Mouse (Mus musculus) limb, embryonic 14.5 days (tissue): Measurements from ENCODE around the gene Tnrc6a. TPM values are rescaled to one million over a fixed set of nuclear protein-coding genes. Genes with fewer than 3 reads are reported as not detected.

Source experiments
- ATAC-seq: fragments of 200-750 bp; cut with Nextera tagmentation; 2 replicates; pipeline ENCODE4 v1.8.0; 2017; ENCODE audit warnings: low read depth, moderate number of reproducible peaks, moderate TSS enrichment; ENCODE audit not compliant: low FRiP score
- DNase-seq: peaks from one replicate; pipeline ENCODE4 v3.0.0-alpha.2; 2015; ENCODE audit warnings: low spot score
- H3K27ac ChIP-seq: fragments of 300-500 bp; sonication (generic); replicated peaks from 2 replicates; pipeline ENCODE4 v1.5.1; 2014; ENCODE audit warnings: low read depth, mild to moderate bottlenecking, low read length, moderate library complexity, mixed read lengths
- H3K27me3 ChIP-seq: fragments of 300-500 bp; sonication (generic); 2 replicates; pipeline ENCODE4 v1.6.1; 2014; ENCODE audit warnings: low read length, mixed read lengths; ENCODE audit not compliant: control insufficient read depth, insufficient read depth
- H3K36me3 ChIP-seq: fragments of 300-500 bp; sonication (generic); 2 replicates; pipeline ENCODE4 v1.6.1; 2014; ENCODE audit warnings: mild to moderate bottlenecking, low read length, moderate library complexity, mixed read lengths; ENCODE audit not compliant: control insufficient read depth, insufficient read depth
- H3K4me1 ChIP-seq: fragments of 300-500 bp; sonication (generic); 2 replicates; pipeline ENCODE4 v1.6.1; 2014; ENCODE audit warnings: antibody characterized with exemption, low read length, mixed read lengths; ENCODE audit not compliant: control insufficient read depth, insufficient read depth
- H3K4me2 ChIP-seq: fragments of 300-500 bp; sonication (generic); replicated peaks from 2 replicates; pipeline ENCODE4 v1.6.1; 2014; ENCODE audit warnings: low read depth, mild to moderate bottlenecking, low read length, moderate library complexity; ENCODE audit not compliant: severe bottlenecking
- H3K4me3 ChIP-seq: fragments of 300-500 bp; sonication (generic); replicated peaks from 2 replicates; pipeline ENCODE4 v1.5.1; 2014; ENCODE audit warnings: low read length
- H3K9ac ChIP-seq: fragments of 300-500 bp; sonication (generic); 2 replicates; pipeline ENCODE4 v1.6.1; 2014; ENCODE audit warnings: mild to moderate bottlenecking, low read depth, low read length, moderate library complexity; ENCODE audit not compliant: severe bottlenecking
- H3K9me3 ChIP-seq: fragments of 300-500 bp; sonication (generic); 2 replicates; pipeline ENCODE4 v1.6.1; 2016; ENCODE audit warnings: low read length; ENCODE audit not compliant: control insufficient read depth
- POLR2A ChIP-seq: fragments of 200-500 bp; IDR thresholded peaks from 2 replicates; pipeline ENCODE4 v1.8.0; 2012; ENCODE audit warnings: inconsistent platforms, mild to moderate bottlenecking, moderate library complexity, borderline replicate concordance; ENCODE audit not compliant: insufficient read depth, insufficient read length; ENCODE audit errors: extremely low read depth
- WGBS: fragments of 180-500 bp; shearing (Covaris S2); extraction: QIAGEN DNeasy Blood & Tissue Kit; methylation state at CpG from one replicate; pipeline ENCODE4 v1.1.7; 2014; 5-methylcytosine and 5-hydroxymethylcytosine counted together
- polyA plus RNA-seq, 2 experiments: library from polyadenylated mRNA; depleted of rRNA in 1 of 2; stranded (reverse) in 1 of 2; unstranded in 1 of 2; fragments of >200 nt; fragmentation: Nextera tagmentation in 1 of 2; extraction: Ambion mirVana in 1 of 2; gene quantifications; 2 replicates each; pipeline versions ENCODE4 v1.2.1 to v1.2.3; 2012 to 2014

Tnrc6a gene
- polyA plus RNA-seq, 2 experiments: 44.3 to 62.3 TPM

DNA sequence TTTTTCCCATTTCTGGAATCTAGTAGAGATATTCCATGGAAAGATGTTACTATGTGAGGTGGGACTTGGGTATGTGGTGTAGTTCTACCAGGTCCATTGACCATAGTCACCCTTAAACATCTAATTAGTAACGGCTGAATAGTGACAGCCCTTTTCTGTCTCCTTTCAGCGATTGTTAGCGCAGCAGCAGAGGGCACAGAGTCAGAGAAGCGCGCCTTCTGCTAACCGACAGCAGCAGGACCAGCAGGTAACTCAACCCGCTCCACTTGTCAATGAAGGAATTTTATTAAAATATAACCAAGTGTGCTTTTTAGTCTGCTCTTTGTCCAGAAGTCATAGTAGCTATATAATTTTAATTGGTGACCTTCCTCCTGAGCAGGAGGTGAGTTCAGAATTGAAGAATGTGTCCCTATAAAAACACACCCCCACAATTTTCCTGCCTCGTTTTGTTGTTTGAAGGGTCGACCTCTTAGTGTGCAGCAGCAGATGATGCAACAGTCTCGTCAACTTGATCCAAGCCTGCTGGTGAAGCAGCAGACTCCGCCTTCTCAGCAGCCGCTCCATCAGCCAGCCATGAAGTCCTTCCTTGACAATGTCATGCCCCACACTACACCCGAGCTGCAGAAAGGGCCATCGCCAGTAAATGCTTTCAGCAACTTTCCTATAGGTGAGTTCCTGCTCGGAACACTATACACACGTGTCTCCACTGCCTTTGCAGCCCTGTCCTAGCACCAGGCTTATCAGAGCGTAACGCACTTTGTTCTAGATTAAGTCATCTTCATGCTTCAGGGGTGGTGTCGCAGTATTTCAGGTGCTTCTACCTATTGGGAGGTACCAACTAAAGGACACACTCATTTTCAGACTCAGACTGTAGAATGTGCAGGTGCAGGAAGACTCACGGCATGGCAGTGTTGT is 58.4 kb downstream of the Tnrc6a start:
- 87% methylated on average over 20 of the region's 20 CpGs for WGBS
- H3K9ac ChIP-seq: no peak overlapping the region
- ATAC-seq (no peak), DNase-seq (no peak)
- TF ChIP-seq POLR2A: no peak
- no peaks in the 10 kb centered on the region for H3K27me3 ChIP-seq
- H3K9me3 ChIP-seq: no peaks in the 10 kb centered on the region
- H3K27ac ChIP-seq: no peak overlapping the region
- no peaks in the 10 kb centered on the region for H3K4me1 ChIP-seq
- H3K36me3 ChIP-seq: peaks cover 97% of the 10 kb centered on the region
- no peak overlapping the region for H3K4me3 ChIP-seq
- H3K4me2 ChIP-seq: no peak overlapping the region

- Histone ChIP-seq H3K4me1 (no peaks in the 10 kb centered on the region), H3K9ac (no peak overlapping the region), H3K27me3 (no peaks in the 10 kb centered on the region), H3K4me2 (no peak overlapping the region), H3K36me3 (peaks cover 97% of the 10 kb centered on the region), H3K9me3 (no peaks in the 10 kb centered on the region), H3K27ac (no peak overlapping the region), H3K4me3 (no peak overlapping the region)
- DNase-seq (no peak), ATAC-seq (no peak)
- 100% methylated on average over 1 of the region's 1 CpGs for WGBS
- TF ChIP-seq POLR2A: no peak
These were observed 61.2 kb downstream of the Tnrc6a start for GRCm38 (mm10) chr7:123184891-123185290.

GRCm38 (mm10) chr7:123186463-123186862 is 62.8 kb downstream of the Tnrc6a start:
- H3K4me2 ChIP-seq: no peak overlapping the region
- H3K27ac ChIP-seq: no peak overlapping the region
- no peak overlapping the region for H3K9ac ChIP-seq
- DNase-seq: no peak
- no peak overlapping the region for H3K4me3 ChIP-seq
- H3K4me1 ChIP-seq: no peaks in the 10 kb centered on the region
- 87% methylated on average over 6 of the region's 6 CpGs for WGBS
- H3K9me3 ChIP-seq: no peaks in the 10 kb centered on the region
- TF ChIP-seq POLR2A: no peak
- H3K27me3 ChIP-seq: no peaks in the 10 kb centered on the region
- H3K36me3 ChIP-seq: peaks cover 97% of the 10 kb centered on the region
- no peak for ATAC-seq

- 89% methylated on average over 4 of the region's 4 CpGs for WGBS
- Histone ChIP-seq H3K4me1 (no peaks in the 10 kb centered on the region), H3K4me2 (no peak overlapping the region), H3K9me3 (no peaks in the 10 kb centered on the region), H3K9ac (no peak overlapping the region), H3K4me3 (no peak overlapping the region), H3K27me3 (no peaks in the 10 kb centered on the region), H3K27ac (no peak overlapping the region), H3K36me3 (peaks cover 97% of the 10 kb centered on the region)
- no peak for TF ChIP-seq POLR2A
- ATAC-seq: no peak
- no peak for DNase-seq
These were observed 63.6 kb downstream of the Tnrc6a start for GRCm38 (mm10) chr7:123187246-123187645.

DNA sequence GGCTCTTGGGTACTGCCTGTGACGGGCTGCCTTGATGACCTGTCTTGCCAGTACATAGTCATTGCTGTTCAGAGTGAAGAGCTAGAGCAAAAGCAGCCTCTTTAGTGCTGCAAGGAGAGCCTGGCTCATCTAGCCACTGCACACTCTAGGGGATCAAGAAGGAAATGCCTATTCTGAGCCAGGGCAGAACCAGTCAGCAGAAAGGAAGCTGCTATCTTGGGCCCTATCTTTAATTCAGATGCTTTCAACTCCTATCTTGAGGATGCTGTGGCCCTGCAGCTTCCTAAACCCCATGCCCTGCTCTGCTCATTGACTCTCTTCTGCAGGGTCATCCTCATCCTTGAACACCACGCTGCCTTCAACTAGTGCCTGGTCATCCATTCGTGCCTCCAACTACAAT is 64.8 kb downstream of the Tnrc6a start:
- Histone ChIP-seq H3K27ac (no peak overlapping the region), H3K4me3 (no peak overlapping the region), H3K4me1 (no peaks in the 10 kb centered on the region), H3K4me2 (no peak overlapping the region), H3K27me3 (no peaks in the 10 kb centered on the region), H3K9ac (no peak overlapping the region), H3K9me3 (no peaks in the 10 kb centered on the region), H3K36me3 (peaks cover 97% of the 10 kb centered on the region)
- no peak for ATAC-seq
- no peak for DNase-seq
- no peak for TF ChIP-seq POLR2A
- WGBS: 96% methylated on average over 3 of the region's 3 CpGs
